Mouse (Mus musculus) hindbrain, embryonic 13.5 days (tissue): Measurements from ENCODE around the gene Ccdc88b. TPM values are rescaled to one million over a fixed set of nuclear protein-coding genes. Genes with fewer than 3 reads are reported as not detected.
A peak's percentile ranks its signal among the peaks of the same experiment; 100 is the strongest.

Source experiments
- ATAC-seq: fragments of 200-750 bp; cut with Nextera tagmentation; 2 replicates; pipeline ENCODE4 v1.8.0; 2017; ENCODE audit warnings: moderate TSS enrichment; ENCODE audit not compliant: low FRiP score
- H3K27ac ChIP-seq: fragments of 300-500 bp; sonication (generic); 2 replicates; pipeline ENCODE4 v1.5.1; 2015; ENCODE audit warnings: inconsistent platforms, mild to moderate bottlenecking, moderate library complexity
- H3K27me3 ChIP-seq: fragments of 300-500 bp; sonication (generic); 2 replicates; pipeline ENCODE4 v1.6.1; 2015; ENCODE audit warnings: mild to moderate bottlenecking, inconsistent platforms
- H3K36me3 ChIP-seq: fragments of 300-500 bp; sonication (generic); 2 replicates; pipeline ENCODE4 v1.6.1; 2015; ENCODE audit warnings: mild to moderate bottlenecking, inconsistent platforms
- H3K4me1 ChIP-seq: fragments of 300-500 bp; sonication (generic); replicated peaks from 2 replicates; pipeline ENCODE4 v1.6.1; 2015; ENCODE audit warnings: inconsistent platforms
- H3K4me2 ChIP-seq: fragments of 300-500 bp; sonication (generic); 2 replicates; pipeline ENCODE4 v1.6.1; 2015; ENCODE audit warnings: inconsistent platforms, mild to moderate bottlenecking, moderate library complexity
- H3K4me3 ChIP-seq: fragments of 300-500 bp; sonication (generic); 2 replicates; pipeline ENCODE4 v1.5.1; 2015; ENCODE audit warnings: mild to moderate bottlenecking, inconsistent platforms
- H3K9ac ChIP-seq: fragments of 300-500 bp; sonication (generic); 2 replicates; pipeline ENCODE4 v1.6.1; 2015; ENCODE audit warnings: mild to moderate bottlenecking, inconsistent platforms
- H3K9me3 ChIP-seq: fragments of 300-500 bp; sonication (generic); 2 replicates; pipeline ENCODE4 v1.6.1; 2016; ENCODE audit warnings: inconsistent platforms
- WGBS: fragments of 180-500 bp; shearing (Covaris S2); methylation state at CpG from one replicate; pipeline ENCODE4 v1.1.7; 2015; 5-methylcytosine and 5-hydroxymethylcytosine counted together
- polyA plus RNA-seq: library from polyadenylated mRNA; unstranded; fragments of >200 nt; fragmentation: Nextera tagmentation; extraction: Ambion mirVana; gene quantifications from 2 replicates; pipeline ENCODE4 v1.2.1, GENCODE M21; 2015

Gene Ccdc88b
- polyA plus RNA-seq, 1 experiment from 2014 or later = 1.1 TPM

DNA sequence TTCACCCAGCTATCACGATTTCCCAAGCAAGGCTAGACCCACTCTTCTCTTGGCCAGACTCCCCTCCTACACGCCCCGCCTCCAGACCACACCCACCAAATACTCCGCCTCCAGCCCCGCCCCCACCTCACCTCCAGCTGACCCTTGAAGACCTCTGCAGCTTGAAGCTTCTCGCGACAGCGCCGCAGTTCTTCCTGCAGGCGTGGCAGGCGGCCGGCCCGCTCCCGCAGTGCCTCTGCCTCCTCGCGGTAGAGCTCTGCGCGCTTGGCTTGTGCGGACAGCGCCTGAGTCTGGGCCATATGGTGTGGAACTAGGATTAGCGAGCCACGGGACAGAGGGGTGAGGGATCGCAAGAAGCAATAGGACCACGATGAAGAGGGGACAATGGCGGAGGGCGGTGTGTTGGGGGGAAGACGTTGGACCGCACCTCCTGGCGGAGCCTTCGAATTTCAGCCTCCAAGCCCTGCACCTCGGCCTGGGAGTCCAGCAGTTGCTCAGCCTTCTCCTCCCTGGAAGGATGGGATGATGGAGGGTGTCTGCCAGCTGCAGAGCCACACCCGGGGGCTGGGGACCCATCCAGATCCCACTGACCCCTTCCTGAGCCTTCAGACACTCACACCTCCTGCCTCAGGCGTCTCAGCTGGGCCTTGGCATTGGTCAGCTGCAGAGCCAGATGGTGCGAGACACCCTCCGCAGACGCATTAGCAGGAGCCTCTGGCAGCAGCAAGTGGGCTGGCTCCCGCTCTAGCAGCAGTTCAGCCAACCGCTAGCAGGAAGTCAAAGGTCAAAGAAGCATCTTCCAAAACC, 2.6 kb downstream of the Ccdc88b start:
- H3K4me3 ChIP-seq = peak overlapping the region; percentile 22
- H3K9ac ChIP-seq = 0 out of 2 replicates have a peak overlapping the region, but pooled peaks have one; percentile 35
- H3K27ac ChIP-seq = no peak overlapping the region
- peaks cover 40% of the 10 kb centered on the region for H3K27me3 ChIP-seq
- WGBS = 6% methylated on average over 38 of the region's 38 CpGs
- H3K9me3 ChIP-seq = no peaks in the 10 kb centered on the region
- H3K4me1 ChIP-seq = peaks cover 23% of the 10 kb centered on the region
- peak; percentile 74 for ATAC-seq
- H3K36me3 ChIP-seq = no peaks in the 10 kb centered on the region
- H3K4me2 ChIP-seq = peak overlapping the region; percentile 45

DNA sequence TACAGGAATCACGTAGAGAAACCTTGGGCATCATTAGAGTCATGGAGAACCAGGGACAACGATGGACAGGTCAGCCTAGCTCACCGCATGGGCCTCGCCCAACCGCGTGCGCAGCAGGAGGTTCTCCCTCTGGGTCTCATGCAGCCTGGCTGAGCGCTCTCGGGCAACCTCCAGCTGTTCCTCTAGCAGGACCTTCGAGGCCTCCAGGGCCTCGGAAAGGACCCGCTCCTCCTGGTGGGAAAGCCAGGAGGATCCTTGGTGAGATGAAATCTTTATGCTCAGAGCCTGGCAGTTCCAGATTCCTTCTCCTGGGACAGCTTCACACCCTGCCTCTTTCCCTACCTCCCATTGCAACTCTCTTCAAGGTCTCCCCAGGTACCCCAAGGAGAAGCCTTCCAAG, 3.4 kb downstream of the Ccdc88b start:
- Histone ChIP-seq H3K9ac (no peak overlapping the region), H3K4me3 (no peak overlapping the region), H3K4me1 (peaks cover 23% of the 10 kb centered on the region), H3K4me2 (no peak overlapping the region), H3K27me3 (peaks cover 48% of the 10 kb centered on the region), H3K36me3 (no peaks in the 10 kb centered on the region), H3K27ac (no peak overlapping the region), H3K9me3 (no peaks in the 10 kb centered on the region)
- 86% methylated on average over 12 of the region's 12 CpGs for WGBS
- no peak for ATAC-seq

DNA sequence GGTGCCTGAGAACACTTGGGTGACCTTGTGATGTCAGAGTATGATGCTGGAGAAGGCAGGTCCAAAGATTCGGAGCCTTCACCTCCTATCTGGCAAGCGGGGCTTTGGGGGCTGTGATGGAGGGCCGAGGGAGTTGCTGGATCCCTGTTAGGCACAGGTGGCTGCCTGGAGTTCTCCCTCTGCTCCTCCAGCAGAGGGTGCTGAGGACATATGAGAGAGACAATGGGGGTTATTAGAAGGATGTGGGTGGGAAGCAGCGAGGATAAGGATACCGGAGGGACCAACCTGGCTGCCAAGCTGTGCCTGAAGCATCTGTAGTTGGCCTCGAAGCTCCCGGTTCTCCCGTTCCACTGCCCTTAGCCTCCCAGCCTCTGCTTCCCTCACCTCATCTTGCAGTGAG, 4.1 kb downstream of the Ccdc88b start:
- H3K4me2 ChIP-seq = no peak overlapping the region
- ATAC-seq = no peak
- no peak overlapping the region for H3K4me3 ChIP-seq
- H3K9me3 ChIP-seq = no peaks in the 10 kb centered on the region
- 79% methylated on average over 8 of the region's 8 CpGs for WGBS
- no peaks in the 10 kb centered on the region for H3K36me3 ChIP-seq
- no peak overlapping the region for H3K27ac ChIP-seq
- H3K9ac ChIP-seq = no peak overlapping the region
- H3K4me1 ChIP-seq = peaks cover 23% of the 10 kb centered on the region
- peaks cover 55% of the 10 kb centered on the region for H3K27me3 ChIP-seq

DNA sequence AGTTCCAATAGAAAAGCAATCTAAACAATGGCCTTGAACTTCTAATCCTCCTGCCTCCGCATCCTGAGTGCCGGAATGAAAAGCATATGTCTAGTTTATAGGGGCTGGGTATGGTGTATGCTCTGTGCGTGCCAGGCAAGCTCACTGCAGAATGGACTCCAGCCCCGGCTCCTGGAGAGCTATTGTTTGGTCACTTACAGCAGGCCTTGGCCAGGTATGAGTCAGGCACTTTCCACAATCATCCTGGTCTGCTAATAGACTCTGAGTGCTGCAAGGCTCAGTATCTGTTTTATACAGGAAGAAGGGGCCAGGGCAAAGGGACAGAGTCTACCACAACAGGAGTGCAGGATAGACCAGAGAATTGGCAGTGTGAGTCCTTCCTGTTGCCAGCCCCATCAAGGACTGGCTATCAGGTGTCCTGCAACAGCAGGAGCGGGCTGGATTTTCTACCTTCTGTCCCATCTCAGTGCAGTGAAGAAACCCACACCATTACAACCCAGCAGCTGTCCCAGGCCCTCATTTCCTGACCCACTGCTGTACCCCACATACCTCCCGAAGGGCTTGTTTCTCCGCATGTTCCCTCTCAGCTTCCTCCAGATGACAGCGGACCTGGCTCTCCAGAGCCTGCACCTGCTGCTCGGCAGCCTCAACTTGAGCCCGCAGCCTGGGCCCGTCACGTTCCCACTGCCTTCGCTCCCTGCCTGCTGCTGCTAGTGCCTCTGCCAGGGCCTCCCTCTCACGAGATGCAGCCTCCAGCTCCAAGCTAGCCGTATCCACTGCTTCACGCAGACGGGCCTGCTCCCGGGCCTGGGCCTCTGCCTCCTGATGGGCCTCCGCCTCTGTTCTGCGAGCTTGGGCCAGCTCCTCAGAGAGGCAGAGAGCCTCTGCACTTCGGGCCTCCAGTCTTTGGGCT, 5.4 kb downstream of the Ccdc88b start:
- Histone ChIP-seq H3K27ac (no peak overlapping the region), H3K4me2 (no peak overlapping the region), H3K36me3 (no peaks in the 10 kb centered on the region), H3K9ac (no peak overlapping the region), H3K4me1 (peaks cover 32% of the 10 kb centered on the region), H3K4me3 (no peak overlapping the region), H3K9me3 (no peaks in the 10 kb centered on the region), H3K27me3 (peaks cover 68% of the 10 kb centered on the region)
- WGBS = 80% methylated on average over 21 of the region's 21 CpGs
- no peak for ATAC-seq

DNA sequence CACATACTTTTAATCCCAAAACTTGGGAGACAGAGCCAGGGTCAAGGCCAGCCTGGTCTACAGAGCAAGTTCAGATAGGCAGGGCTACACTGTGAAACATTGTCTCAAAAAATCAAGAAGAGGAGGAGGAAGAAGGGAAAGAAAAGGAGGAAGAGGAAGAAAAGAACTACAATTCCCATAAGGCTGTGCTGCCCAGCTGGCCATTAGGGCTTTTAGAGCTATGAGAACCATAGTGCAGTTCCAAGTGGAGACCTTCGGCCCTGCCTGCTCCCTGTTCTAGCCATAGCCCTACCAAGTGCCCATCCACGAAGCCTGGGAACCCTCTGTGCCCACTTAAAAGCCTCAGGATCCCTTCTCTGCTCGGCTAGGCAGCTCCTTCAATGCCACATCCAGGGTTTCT, 6.5 kb downstream of the Ccdc88b start:
- Histone ChIP-seq H3K4me2 (no peak overlapping the region), H3K9ac (no peak overlapping the region), H3K4me1 (peaks cover 29% of the 10 kb centered on the region), H3K27me3 (peaks cover 79% of the 10 kb centered on the region), H3K27ac (no peak overlapping the region), H3K36me3 (no peaks in the 10 kb centered on the region), H3K9me3 (no peaks in the 10 kb centered on the region), H3K4me3 (no peak overlapping the region)
- 96% methylated on average over 3 of the region's 3 CpGs for whole genome bisulfite sequencing
- no peak for ATAC-seq

DNA sequence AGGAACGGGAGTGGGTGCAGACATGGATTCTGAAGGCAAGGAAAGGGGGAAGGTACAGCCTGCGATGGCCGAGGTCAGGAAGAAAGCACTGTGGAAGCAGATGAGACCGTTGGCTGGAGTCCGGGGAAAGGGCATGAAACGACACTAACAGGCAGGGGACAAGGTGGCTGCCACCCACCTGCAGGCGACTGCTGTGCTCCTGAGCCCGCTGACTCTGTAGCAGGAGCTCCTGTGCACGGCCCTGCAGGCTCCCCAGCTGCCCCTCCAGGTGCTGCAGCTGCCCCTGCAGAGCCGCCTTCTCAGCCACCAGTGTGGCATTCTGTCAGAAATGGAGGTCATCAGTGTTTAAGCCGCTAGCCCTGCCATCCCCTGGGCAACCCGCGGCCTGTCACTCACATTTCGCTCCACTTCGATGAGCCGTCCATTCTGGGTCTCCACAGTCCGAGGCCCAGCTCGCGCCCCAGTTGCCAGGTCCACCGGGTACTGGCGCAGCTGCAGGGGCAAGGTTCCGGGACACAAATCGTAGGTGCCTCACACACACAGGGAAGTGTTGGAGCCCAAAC, 8.4 kb downstream of the Ccdc88b start:
- H3K4me3 ChIP-seq = no peak overlapping the region
- no peaks in the 10 kb centered on the region for H3K9me3 ChIP-seq
- no peak overlapping the region for H3K9ac ChIP-seq
- WGBS = 69% methylated on average over 23 of the region's 23 CpGs
- H3K27me3 ChIP-seq = peaks cover 81% of the 10 kb centered on the region
- H3K27ac ChIP-seq = no peak overlapping the region
- no peak for ATAC-seq
- no peaks in the 10 kb centered on the region for H3K36me3 ChIP-seq
- H3K4me1 ChIP-seq = peaks cover 11% of the 10 kb centered on the region
- H3K4me2 ChIP-seq = no peak overlapping the region

DNA sequence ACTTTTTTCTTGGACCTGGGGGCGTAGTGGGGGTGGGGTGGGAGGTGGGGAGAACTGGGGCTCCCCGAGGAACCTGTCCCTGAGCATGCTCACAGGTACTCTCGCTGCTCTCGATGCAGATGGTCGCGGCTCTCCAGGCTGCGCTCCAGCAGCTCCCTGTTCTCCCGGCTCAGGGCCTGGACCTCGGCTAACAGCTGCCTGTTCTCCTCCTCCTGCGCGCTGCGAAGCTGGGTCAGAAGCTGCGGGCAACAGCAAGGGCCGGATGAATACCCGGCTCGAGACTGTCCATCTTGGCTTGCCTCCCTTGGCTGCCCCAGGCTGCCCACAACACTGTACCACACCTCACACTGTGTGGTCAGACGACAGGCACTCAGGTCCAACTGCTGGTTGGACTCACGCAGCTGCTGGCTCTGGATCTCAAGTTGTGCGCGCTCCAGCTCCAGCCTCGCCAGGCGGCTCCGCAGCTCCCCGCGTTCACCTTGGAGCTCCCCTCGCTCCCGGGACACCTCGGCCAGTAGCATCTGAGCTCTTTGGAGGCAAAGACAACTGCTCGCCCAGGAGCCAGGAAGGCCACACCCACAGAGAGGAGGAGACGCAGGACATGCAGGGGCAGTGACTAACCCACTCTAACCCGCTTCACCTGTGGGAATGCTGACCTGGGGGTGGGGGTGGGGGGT, 10.0 kb downstream of the Ccdc88b start:
- Histone ChIP-seq H3K4me1 (peaks cover 11% of the 10 kb centered on the region), H3K4me2 (peak overlapping the region; percentile 46), H3K4me3 (peak overlapping the region; percentile 21), H3K9me3 (no peaks in the 10 kb centered on the region), H3K36me3 (no peaks in the 10 kb centered on the region), H3K9ac (0 out of 2 replicates have a peak overlapping the region, but pooled peaks have one; percentile 46), H3K27ac (no peak overlapping the region), H3K27me3 (peaks cover 78% of the 10 kb centered on the region)
- no peak for ATAC-seq
- WGBS = 5% methylated on average over 31 of the region's 31 CpGs

DNA sequence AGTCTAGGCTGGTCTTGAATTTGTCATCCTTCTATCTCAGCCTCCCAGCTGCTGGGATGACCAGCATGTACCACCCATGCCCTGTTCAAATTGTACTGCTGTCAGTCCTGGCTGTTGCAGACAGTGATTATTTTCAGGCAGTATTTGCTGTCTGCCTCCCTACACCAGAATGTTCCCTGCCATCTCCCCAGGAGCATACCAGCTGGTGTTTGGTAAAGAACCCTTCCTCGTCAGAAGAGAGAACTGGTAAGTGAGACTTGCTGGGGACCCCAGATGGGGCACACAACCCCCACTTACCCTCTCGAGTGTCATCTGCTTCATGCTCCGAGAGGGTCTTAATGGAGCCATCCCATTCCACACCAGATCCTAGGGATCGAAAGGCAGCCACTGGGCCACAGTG, 12.0 kb downstream of the Ccdc88b start:
- Histone ChIP-seq H3K27me3 (peaks cover 85% of the 10 kb centered on the region), H3K9me3 (no peaks in the 10 kb centered on the region), H3K4me2 (no peak overlapping the region), H3K4me3 (no peak overlapping the region), H3K9ac (no peak overlapping the region), H3K4me1 (peaks cover 14% of the 10 kb centered on the region), H3K27ac (no peak overlapping the region), H3K36me3 (no peaks in the 10 kb centered on the region)
- no peak for ATAC-seq
- WGBS = 78% methylated on average over 4 of the region's 4 CpGs

DNA sequence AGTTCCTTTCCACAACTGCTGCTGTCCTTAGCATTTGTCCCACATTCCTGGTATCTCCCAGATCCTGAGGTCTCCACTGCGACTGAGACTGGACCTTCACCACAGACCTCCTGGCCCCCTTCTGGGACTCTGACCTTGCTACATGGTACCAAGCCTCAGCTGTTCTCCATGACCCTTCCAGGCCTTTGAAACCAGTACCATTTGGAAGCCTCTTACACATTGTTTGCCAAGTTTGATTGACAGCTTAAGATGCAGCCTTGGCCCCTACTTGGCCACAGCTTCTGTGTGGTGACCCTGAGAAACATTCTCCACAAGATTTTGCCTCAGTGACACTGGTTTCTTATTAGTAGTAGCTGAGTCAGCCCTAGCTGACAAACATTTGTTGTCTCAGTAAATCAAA, 15.7 kb downstream of the Ccdc88b start:
- ATAC-seq = no peak
- no peaks in the 10 kb centered on the region for H3K36me3 ChIP-seq
- 54% methylated on average over 1 of the region's 1 CpGs for WGBS

DNA sequence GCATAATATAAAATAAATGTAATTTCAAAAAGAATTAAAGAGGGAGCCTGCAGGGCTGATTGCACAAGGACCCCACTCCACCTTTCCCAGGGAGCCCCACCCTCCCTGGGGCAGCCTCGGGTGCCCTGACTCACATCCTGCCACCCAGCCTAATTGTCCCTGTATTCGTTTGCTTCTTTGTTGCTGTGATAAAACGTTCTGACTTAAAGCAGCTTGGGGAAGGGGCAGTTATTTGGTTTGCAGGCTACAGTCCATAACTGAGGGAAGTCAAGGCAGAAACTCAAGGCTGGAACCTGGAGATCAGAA, 16.8 kb downstream of the Ccdc88b start:
- no peak overlapping the region for H3K9ac ChIP-seq

More for the DNA sequence above, 15.7 kb downstream of the Ccdc88b start:
- Histone ChIP-seq H3K27ac (no peak overlapping the region), H3K4me2 (no peak overlapping the region), H3K4me1 (peaks cover 23% of the 10 kb centered on the region), H3K27me3 (peaks cover 90% of the 10 kb centered on the region), H3K9me3 (no peaks in the 10 kb centered on the region), H3K9ac (no peak overlapping the region), H3K4me3 (no peak overlapping the region)

DNA sequence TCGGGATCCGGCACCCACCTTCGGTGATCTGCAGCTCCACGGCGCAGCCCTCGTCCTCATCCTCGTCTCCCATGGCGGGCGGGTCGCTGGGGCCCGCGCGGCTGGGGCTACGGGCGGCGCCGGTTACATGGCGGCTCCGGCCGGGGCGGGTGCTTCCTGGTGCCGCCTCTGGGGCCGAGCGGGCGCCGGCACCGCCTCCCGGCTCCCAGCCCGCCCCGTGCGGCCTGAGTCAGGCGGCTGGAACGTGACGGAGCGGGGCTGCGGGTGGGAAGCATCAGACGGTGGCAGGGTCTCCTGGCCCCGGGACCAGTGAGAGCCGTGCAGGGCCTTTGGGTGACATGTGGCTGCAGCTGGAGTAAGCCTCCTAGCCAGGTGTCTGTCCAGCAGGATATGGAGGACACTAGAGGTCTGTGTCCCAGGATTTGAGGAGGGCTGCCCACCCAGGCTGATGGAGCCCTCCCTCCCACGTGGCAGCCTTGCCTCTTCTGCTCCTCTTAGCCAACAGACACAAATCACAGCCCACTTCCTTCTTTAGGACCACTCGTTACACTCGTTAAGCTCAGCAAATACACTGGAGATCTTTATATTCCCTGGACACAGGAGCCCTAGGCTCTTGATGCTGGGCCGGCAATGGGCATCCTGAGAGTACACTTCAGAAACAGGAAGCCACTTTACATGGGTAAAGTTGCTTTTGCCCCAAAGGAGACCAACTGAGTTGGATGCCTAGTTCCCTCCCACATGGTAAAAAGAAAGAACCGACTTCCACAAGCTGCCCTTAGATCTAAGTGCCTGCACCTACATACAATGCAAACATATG, 17.3 kb downstream of the Ccdc88b start, which contains the start of gene Rps6ka4:
TSS of gene Rps6ka4 (minus strand) at position 162 of the 817 bp plus-strand sequence.
- no peak within 1 kb of the TSS for H3K27ac ChIP-seq
- peak within 1 kb of the TSS; percentile 55 for H3K4me3 ChIP-seq
- peak within 1 kb of the TSS; percentile 94 for H3K4me2 ChIP-seq
- H3K27me3 ChIP-seq = peaks cover 91% of the 10 kb centered on the region
- H3K9me3 ChIP-seq = no peaks in the 10 kb centered on the region
- peak within 1 kb of the TSS; percentile 75 for H3K9ac ChIP-seq
- peak; percentile 64 for ATAC-seq
- 2% methylated on average over 44 of the region's 44 CpGs for WGBS
- peaks cover 23% of the 10 kb centered on the region for H3K4me1 ChIP-seq
- no peaks in the 10 kb centered on the region for H3K36me3 ChIP-seq

More for the DNA sequence above, 16.8 kb downstream of the Ccdc88b start:
- no peaks in the 10 kb centered on the region for H3K36me3 ChIP-seq
- H3K4me1 ChIP-seq = peaks cover 23% of the 10 kb centered on the region
- H3K4me3 ChIP-seq = no peak overlapping the region
- ATAC-seq = no peak
- H3K4me2 ChIP-seq = no peak overlapping the region
- WGBS = 20% methylated on average over 3 of the region's 3 CpGs
- H3K9me3 ChIP-seq = no peaks in the 10 kb centered on the region
- H3K27ac ChIP-seq = no peak overlapping the region
- H3K27me3 ChIP-seq = peaks cover 90% of the 10 kb centered on the region
